ENCODE assay signal across 8 mouse cellular contexts in genomic region chr14:52103856-52104676, GRCm38 (mm10). TPM values are rescaled to one million over a fixed set of nuclear protein-coding genes. Genes with fewer than 3 reads are reported as not detected.
A peak's percentile ranks its signal among the peaks of the same experiment; 100 is the strongest.
DNase-seq lines count a peak whose midpoint lies in the region; ATAC-seq lines count a peak whose summit lies in the region.

TSS of gene Hnrnpc (minus strand) at chr14:52104028.

- H3K27me3 ChIP-seq in heart, embryonic 14.5 days (ENCODE audit: control insufficient read depth, insufficient read depth, low read length), result no peaks in the 10 kb centered on the region
- H3K27me3 ChIP-seq in liver, embryonic 13.5 days, result no peaks in the 10 kb centered on the region
- H3K27me3 ChIP-seq in stomach, embryonic 16.5 days (ENCODE audit: control insufficient read depth, insufficient read depth, low read length), result no peaks in the 10 kb centered on the region

- ATAC-seq in CD4-positive, CD25-positive, alpha-beta regulatory T cell, adult 4 months, result peak; percentile 91
- ATAC-seq in heart, embryonic 14.5 days (ENCODE audit: insufficient number of reproducible peaks, insufficient read depth, low FRiP score, low read depth), result peak; percentile 98
- ATAC-seq in liver, embryonic 13.5 days (ENCODE audit: low read depth), result peak; percentile 95
- peak; percentile 98 for ATAC-seq in stomach, embryonic 16.5 days (ENCODE audit: insufficient read depth, low FRiP score)

- H3K9ac ChIP-seq in heart, embryonic 14.5 days (ENCODE audit: low read length), result peak within 1 kb of the TSS; percentile 100
- H3K9ac ChIP-seq in liver, embryonic 13.5 days, result peak within 1 kb of the TSS; percentile 99
- peak within 1 kb of the TSS; percentile 98 for H3K9ac ChIP-seq in stomach, embryonic 16.5 days (ENCODE audit: low read length)

- peak within 1 kb of the TSS; percentile 86 for H3K4me2 ChIP-seq in heart, embryonic 14.5 days (ENCODE audit: low read length)
- peak within 1 kb of the TSS; percentile 91 for H3K4me2 ChIP-seq in liver, embryonic 13.5 days
- peak within 1 kb of the TSS; percentile 67 for H3K4me2 ChIP-seq in stomach, embryonic 16.5 days (ENCODE audit: low read depth, low read length)

- peak within 1 kb of the TSS; percentile 91 to 96 for H3K4me3 ChIP-seq in heart, embryonic 14.5 days (ENCODE audit: control insufficient read depth in 1 of 2, insufficient read depth in 1 of 2, low read depth in 1 of 2, low read length in 2 of 2)
- H3K4me3 ChIP-seq in liver, embryonic 13.5 days (replicated peaks), result peak within 1 kb of the TSS; percentile 97
- peak within 1 kb of the TSS; percentile 100 for H3K4me3 ChIP-seq in stomach, embryonic 16.5 days (replicated peaks; ENCODE audit: low read length)

- peaks cover 10 to 39% of the 10 kb centered on the region in 2 experiments for H3K4me1 ChIP-seq in heart, embryonic 14.5 days (ENCODE audit: control insufficient read depth in 2 of 2, insufficient read depth in 2 of 2, low read length in 2 of 2)
- H3K4me1 ChIP-seq in liver, embryonic 13.5 days (replicated peaks), result peaks cover 55% of the 10 kb centered on the region
- H3K4me1 ChIP-seq in stomach, embryonic 16.5 days (ENCODE audit: control insufficient read depth, insufficient read depth, low read length), result peaks cover 37% of the 10 kb centered on the region

- 2% methylated on average over 50 of the region's 50 CpGs for WGBS in heart, embryonic 14.5 days
- under 1% methylated on average over 49 of the region's 50 CpGs for WGBS in liver, embryonic 13.5 days (ENCODE audit: insufficient replicate concordance)
- under 1% methylated on average over 50 of the region's 50 CpGs for WGBS in stomach, embryonic 16.5 days

- H3K9me3 ChIP-seq in heart, embryonic 14.5 days (ENCODE audit: control insufficient read depth, low read length), result no peaks in the 10 kb centered on the region
- H3K9me3 ChIP-seq in liver, embryonic 13.5 days (replicated peaks), result no peaks in the 10 kb centered on the region
- no peaks in the 10 kb centered on the region for H3K9me3 ChIP-seq in stomach, embryonic 16.5 days (replicated peaks; ENCODE audit: control insufficient read depth, low read length)

- peak within 1 kb of the TSS; percentile 96 to 98 for H3K27ac ChIP-seq in heart, embryonic 14.5 days (replicated peaks in 1 of 2; ENCODE audit: control insufficient read depth in 1 of 2, insufficient read depth in 1 of 2, low read depth in 2 of 2, low read length in 2 of 2)
- H3K27ac ChIP-seq in liver, embryonic 13.5 days, result peak within 1 kb of the TSS; percentile 97
- H3K27ac ChIP-seq in stomach, embryonic 16.5 days (ENCODE audit: low read length), result peak within 1 kb of the TSS; percentile 96

- peaks cover 20% of the 10 kb centered on the region for H3K36me3 ChIP-seq in heart, embryonic 14.5 days (ENCODE audit: control insufficient read depth, insufficient read depth, low read length)
- peaks cover 21% of the 10 kb centered on the region for H3K36me3 ChIP-seq in liver, embryonic 13.5 days
- H3K36me3 ChIP-seq in stomach, embryonic 16.5 days (ENCODE audit: control insufficient read depth, insufficient read depth, low read length), result peaks cover 4% of the 10 kb centered on the region

- peak; percentile 100 for DNase-seq in c-Kit-negative CD71-positive TER-119-positive erythroid progenitor cells, embryonic 14.5 days (ENCODE audit: low read depth, low spot score)
- DNase-seq in fibroblast of lung, adult 2 months (ENCODE audit: low read depth), result peak; percentile 100
- DNase-seq in kidney, postnatal 14 days, result peak; percentile 100
- DNase-seq in liver, embryonic 13.5 days, result peak; percentile 100
- peak; percentile 100 for DNase-seq in neural tube, embryonic 10.5 days (ENCODE audit: extremely low spot score, low spot score)

RNA-seq across cellular contexts. Expression of gene Hnrnpc, which starts in this region (rescaled TPM):
- 100 to 1,000 TPM; 463 to 514 TPM for polyA plus RNA-seq in CD4-positive, CD25-positive, alpha-beta regulatory T cell, adult 4 months (2017; shearing (Covaris generic))
- polyA plus RNA-seq in heart, embryonic 14.5 days (2014; fragmentation: Nextera tagmentation; extraction: Ambion mirVana), result 331 and 352 TPM in 2 replicates
- polyA plus RNA-seq in liver, embryonic 13.5 days (2015; fragmentation: Nextera tagmentation; extraction: Ambion mirVana), result 388 and 457 TPM in 2 replicates
- polyA plus RNA-seq in stomach, embryonic 16.5 days (2015; fragmentation: Nextera tagmentation; extraction: Ambion mirVana), result 504 and 528 TPM in 2 replicates

Comparison
In these comparisons a context has a peak if more than half of its experiments do, and no peak if none do; other contexts are left out.
1. Peak in every context shown above with its lines: DNase-seq, ATAC-seq, H3K4me3 ChIP-seq and H3K27ac ChIP-seq.